In the genomic region with DNA sequence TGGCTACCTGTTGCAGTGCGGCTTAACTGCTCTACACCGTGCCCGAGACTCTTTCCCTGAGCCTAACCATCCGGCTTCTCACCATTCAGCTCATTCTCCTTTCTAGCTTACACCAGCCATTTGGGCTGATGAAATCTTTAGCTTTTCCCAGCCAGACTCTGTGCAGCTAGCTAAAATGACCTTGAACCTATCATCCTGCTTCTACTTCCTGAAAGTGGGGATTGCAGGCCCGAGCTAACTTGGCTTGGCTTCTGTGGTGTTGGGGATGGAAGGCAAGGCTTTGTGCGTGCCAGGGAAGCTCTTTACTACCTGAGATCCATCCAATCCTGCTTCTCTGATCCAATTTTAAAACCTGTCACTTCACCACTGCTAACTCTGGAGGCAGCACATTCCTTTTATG, we compare ENCODE assay signal across 20 mouse cellular contexts.
A peak's percentile ranks its signal among the peaks of the same experiment; 100 is the strongest.
DNase-seq lines count a peak whose midpoint lies in the region; ATAC-seq and TF ChIP-seq lines count a peak whose summit lies in the region.
"Had no signal": no experiment of that assay in that cellular context is flagged by ENCODE, and none has a peak within 500 bp of the region (broad histone marks: within the 10 kb centered on the region; RNA-seq: fewer than 3 reads in every experiment).

No protein-coding gene starts in this region.

- no peaks in the 10 kb centered on the region for H3K4me1 ChIP-seq in heart, embryonic 15.5 days (replicated peaks)
- 0 out of 2 replicates have a peak, but pooled peaks cover 3% of the 10 kb centered on the region for H3K4me1 ChIP-seq in heart, embryonic 12.5 days (replicated peaks)
- H3K4me1 ChIP-seq in spleen, adult 2 months (ENCODE audit: control insufficient read depth, insufficient read depth, insufficient read length) = peaks cover 8% of the 10 kb centered on the region; the same call in 1 of the 2 replicates
- peaks cover 9% of the 10 kb centered on the region for H3K4me1 ChIP-seq in embryonic facial prominence, embryonic 14.5 days (ENCODE audit: control insufficient read depth, insufficient read depth, low read length)
- no peaks in the 10 kb centered on the region for H3K4me1 ChIP-seq in hindbrain, postnatal 0 days (ENCODE audit: insufficient read depth, low read length)
- H3K4me1 ChIP-seq: liver, embryonic 15.5 days had no signal

- no peak overlapping the region for H3K4me3 ChIP-seq in heart, embryonic 15.5 days
- H3K4me3 ChIP-seq in heart, embryonic 12.5 days = no peak overlapping the region
- H3K4me3 ChIP-seq in spleen, adult 2 months (ENCODE audit: extremely low read depth, insufficient read depth, insufficient read length) = no peak overlapping the region
- H3K4me3 ChIP-seq in embryonic facial prominence, embryonic 14.5 days (ENCODE audit: low read depth, low read length) = no peak overlapping the region
- H3K4me3 ChIP-seq in left cerebral cortex, adult 2 months = no peak overlapping the region
- H3K4me3 ChIP-seq in hindbrain, postnatal 0 days (ENCODE audit: low read length) = no peak overlapping the region
- H3K4me3 ChIP-seq: erythroblast, embryonic 14.5 days; forebrain, embryonic 15.5 days; hindbrain, embryonic 10.5 days; limb, embryonic 13.5 days; liver, embryonic 15.5 days; midbrain, embryonic 13.5 days; neural tube, embryonic 12.5 days had no signal

- 75% methylated on average over 6 of the region's 6 CpGs for WGBS in heart, embryonic 15.5 days
- WGBS in heart, embryonic 12.5 days = 76% methylated on average over 6 of the region's 6 CpGs
- WGBS in spleen, adult 2 months = 83% methylated on average over 6 of the region's 6 CpGs
- 72% methylated on average over 6 of the region's 6 CpGs for WGBS in embryonic facial prominence, embryonic 14.5 days
- 75% methylated on average over 6 of the region's 6 CpGs for WGBS in hindbrain, postnatal 0 days

- no peak for TF ChIP-seq CTCF in spleen, adult 2 months (IDR thresholded peaks at IDR 0.05; ENCODE audit: extremely low read depth, insufficient read depth, insufficient read length, insufficient replicate concordance)
- no peak for TF ChIP-seq CTCF in left cerebral cortex, adult 2 months (IDR thresholded peaks at IDR 0.05)
- no peak for TF ChIP-seq CTCF in hindbrain, postnatal 0 days (IDR thresholded peaks at IDR 0.05; ENCODE audit: low read depth)

- ATAC-seq in heart, embryonic 15.5 days (replicated peaks; ENCODE audit: insufficient number of reproducible peaks, insufficient read depth, low FRiP score, low read depth) = no peak
- ATAC-seq in heart, embryonic 12.5 days (ENCODE audit: insufficient number of reproducible peaks, low FRiP score) = no peak
- no peak for ATAC-seq in embryonic facial prominence, embryonic 14.5 days (ENCODE audit: low read depth)
- ATAC-seq in hindbrain, postnatal 0 days = no peak
- ATAC-seq: forebrain, embryonic 15.5 days; inflammation-experienced regulatory T-cells, adult 6 months; midbrain, embryonic 13.5 days had no signal

- intact Hi-C loops in left cerebral cortex, adult 2 months (cut with DNase I) = no loop called here

- no peak for DNase-seq in spleen, adult 2 months (ENCODE audit: low read depth in 1 of 2, low spot score in 2 of 2)
- no peak for DNase-seq in spleen, adult 12 weeks (ENCODE audit: low spot score)
- no peak for DNase-seq in embryonic facial prominence, embryonic 14.5 days (ENCODE audit: low spot score)
- no peak for DNase-seq in left cerebral cortex, adult 2 months (ENCODE audit: extremely low spot score in 1 of 2, low spot score in 2 of 2)
- no peak for DNase-seq in hindbrain, postnatal 0 days (ENCODE audit: low spot score)
- DNase-seq: cerebellum, adult 8-10 months; kidney, adult 2 months; kidney, postnatal 4 days; layer of hippocampus, adult 9-11 months; thymus, postnatal 14 days had no signal

- H3K27me3 ChIP-seq in heart, embryonic 15.5 days = no peaks in the 10 kb centered on the region
- H3K27me3 ChIP-seq in heart, embryonic 12.5 days (replicated peaks) = no peaks in the 10 kb centered on the region
- no peaks in the 10 kb centered on the region for H3K27me3 ChIP-seq in spleen, adult 2 months (ENCODE audit: control insufficient read depth, insufficient read depth, low read length)
- no peaks in the 10 kb centered on the region for H3K27me3 ChIP-seq in embryonic facial prominence, embryonic 14.5 days (replicated peaks; ENCODE audit: control insufficient read depth, insufficient read depth, low read length)
- H3K27me3 ChIP-seq in hindbrain, postnatal 0 days (ENCODE audit: insufficient read depth, low read length) = no peaks in the 10 kb centered on the region
- H3K27me3 ChIP-seq: forebrain, embryonic 15.5 days; limb, embryonic 13.5 days; liver, embryonic 15.5 days; midbrain, embryonic 13.5 days; neural tube, embryonic 12.5 days had no signal

- H3K9me3 ChIP-seq in heart, embryonic 15.5 days (replicated peaks) = no peaks in the 10 kb centered on the region
- peaks cover 22% of the 10 kb centered on the region for H3K9me3 ChIP-seq in heart, embryonic 12.5 days (replicated peaks)
- no peaks in the 10 kb centered on the region for H3K9me3 ChIP-seq in embryonic facial prominence, embryonic 14.5 days (ENCODE audit: control insufficient read depth, low read length)
- H3K9me3 ChIP-seq in hindbrain, postnatal 0 days (ENCODE audit: low read length) = no peaks in the 10 kb centered on the region
- H3K9me3 ChIP-seq: forebrain, embryonic 15.5 days; hindbrain, embryonic 10.5 days; limb, embryonic 13.5 days; liver, embryonic 15.5 days; neural tube, embryonic 12.5 days had no signal

- H3K27ac ChIP-seq in heart, embryonic 15.5 days = peak overlapping the region; percentile 18; the same call in 1 of the 2 replicates
- no peak overlapping the region for H3K27ac ChIP-seq in heart, embryonic 12.5 days (ENCODE audit: poor library complexity, severe bottlenecking)
- 0 out of 2 replicates have a peak overlapping the region, but pooled peaks have one; percentile 19 for H3K27ac ChIP-seq in spleen, adult 2 months (ENCODE audit: insufficient read depth, low read length)
- H3K27ac ChIP-seq in embryonic facial prominence, embryonic 14.5 days (replicated peaks; ENCODE audit: low read depth, low read length) = peak overlapping the region; percentile 8; the same call in 1 of the 2 replicates
- H3K27ac ChIP-seq in left cerebral cortex, adult 2 months = no peak overlapping the region
- no peak overlapping the region for H3K27ac ChIP-seq in hindbrain, postnatal 0 days
- H3K27ac ChIP-seq: forebrain, embryonic 15.5 days; limb, embryonic 13.5 days; liver, embryonic 15.5 days; midbrain, embryonic 13.5 days; neural tube, embryonic 12.5 days had no signal

- no peak for TF ChIP-seq POLR2A in spleen, adult 2 months (IDR thresholded peaks at IDR 0.05; ENCODE audit: low read depth, low read length)

- no peaks in the 10 kb centered on the region for H3K36me3 ChIP-seq in heart, embryonic 15.5 days
- H3K36me3 ChIP-seq in heart, embryonic 12.5 days = no peaks in the 10 kb centered on the region
- no peaks in the 10 kb centered on the region for H3K36me3 ChIP-seq in spleen, adult 2 months (ENCODE audit: control insufficient read depth, insufficient read depth, low read length)
- H3K36me3 ChIP-seq in embryonic facial prominence, embryonic 14.5 days (ENCODE audit: control insufficient read depth, insufficient read depth, low read length) = no peaks in the 10 kb centered on the region
- H3K36me3 ChIP-seq in hindbrain, postnatal 0 days (ENCODE audit: insufficient read depth, low read length) = no peaks in the 10 kb centered on the region
- H3K36me3 ChIP-seq: forebrain, embryonic 15.5 days; hindbrain, embryonic 10.5 days; limb, embryonic 13.5 days; liver, embryonic 15.5 days; midbrain, embryonic 13.5 days; neural tube, embryonic 12.5 days had no signal

- H3K4me2 ChIP-seq in heart, embryonic 15.5 days = no peak overlapping the region
- H3K4me2 ChIP-seq in heart, embryonic 12.5 days = no peak overlapping the region
- no peak overlapping the region for H3K4me2 ChIP-seq in embryonic facial prominence, embryonic 14.5 days (ENCODE audit: low read depth, low read length)
- H3K4me2 ChIP-seq in hindbrain, postnatal 0 days (ENCODE audit: low read depth, low read length) = no peak overlapping the region
- H3K4me2 ChIP-seq: forebrain, embryonic 15.5 days; liver, embryonic 15.5 days; midbrain, embryonic 13.5 days; neural tube, embryonic 12.5 days had no signal

- no peak overlapping the region for H3K9ac ChIP-seq in heart, embryonic 15.5 days
- no peak overlapping the region for H3K9ac ChIP-seq in heart, embryonic 12.5 days
- H3K9ac ChIP-seq in embryonic facial prominence, embryonic 14.5 days (ENCODE audit: low read depth, low read length) = no peak overlapping the region
- no peak overlapping the region for H3K9ac ChIP-seq in hindbrain, postnatal 0 days (replicated peaks; ENCODE audit: low read length)
- H3K9ac ChIP-seq: forebrain, embryonic 15.5 days; limb, embryonic 13.5 days; liver, embryonic 15.5 days; midbrain, embryonic 13.5 days; neural tube, embryonic 12.5 days had no signal

Comparison
In these comparisons a context has a peak if more than half of its experiments do, and no peak if none do; other contexts are left out.
1. H3K27ac ChIP-seq: peak in heart, embryonic 15.5 days (single experiment), spleen, adult 2 months (single experiment) and embryonic facial prominence, embryonic 14.5 days (single experiment); none in heart, embryonic 12.5 days (single experiment), left cerebral cortex, adult 2 months (single experiment) and hindbrain, postnatal 0 days (single experiment).